Mouse (Mus musculus): ENCODE results near the gene Supt3. TPM values are rescaled to one million over a fixed set of nuclear protein-coding genes. Genes with fewer than 3 reads are reported as not detected.

Supt3 gene
- polyA plus RNA-seq, 1 experiment, result 11.4 TPM

- Histone ChIP-seq H3K4me3 (replicated peaks) (no peak overlapping the region), H3K36me3 (replicated peaks; ENCODE audit: low read length) (no peaks in the 10 kb centered on the region), H3K27me3 (replicated peaks) (peaks cover 2% of the 10 kb centered on the region), H3K9me3 (peaks cover 2% of the 10 kb centered on the region; the same call in 1 of the 2 replicates), H3K4me1 (peaks cover 15% of the 10 kb centered on the region)
- TF ChIP-seq GATA1 (IDR thresholded peaks at IDR 0.05; ENCODE audit: borderline replicate concordance, low read length) (no peak), FLI1 (IDR thresholded peaks at IDR 0.05; ENCODE audit: low read length) (no peak)
Observed at GRCm38 (mm10) chr17:45123856-45124255, 346.9 kb downstream of the Supt3 start.

- H3K4me3 ChIP-seq (replicated peaks), result no peak overlapping the region
- H3K27me3 ChIP-seq (replicated peaks), result peaks cover 4% of the 10 kb centered on the region
- H3K4me1 ChIP-seq, result no peaks in the 10 kb centered on the region
- TF ChIP-seq GATA1 (IDR thresholded peaks at IDR 0.05; ENCODE audit: borderline replicate concordance, low read length) (no peak), FLI1 (IDR thresholded peaks at IDR 0.05; ENCODE audit: low read length) (no peak)
- no peaks in the 10 kb centered on the region for H3K36me3 ChIP-seq (replicated peaks; ENCODE audit: low read length)
- H3K9me3 ChIP-seq, result peaks cover 5% of the 10 kb centered on the region; the same call in 1 of the 2 replicates
Observed at GRCm38 (mm10) chr17:45128611-45129010, 351.7 kb downstream of the Supt3 start.

GRCm38 (mm10) chr17:45133501-45134400, 356.8 kb downstream of the Supt3 start:
- TF ChIP-seq FLI1 (IDR thresholded peaks at IDR 0.05; ENCODE audit: low read length) (no peak), GATA1 (IDR thresholded peaks at IDR 0.05; ENCODE audit: borderline replicate concordance, low read length) (no peak)
- Histone ChIP-seq H3K36me3 (replicated peaks; ENCODE audit: low read length) (no peaks in the 10 kb centered on the region), H3K4me1 (no peaks in the 10 kb centered on the region)

GRCm38 (mm10) chr17:45136491-45136890, 359.5 kb downstream of the Supt3 start:
- Histone ChIP-seq H3K4me1 (no peaks in the 10 kb centered on the region), H3K27me3 (replicated peaks) (peaks cover 2% of the 10 kb centered on the region), H3K9me3 (peaks cover 2% of the 10 kb centered on the region; the same call in 1 of the 2 replicates), H3K4me3 (replicated peaks) (no peak overlapping the region), H3K36me3 (replicated peaks; ENCODE audit: low read length) (no peaks in the 10 kb centered on the region)
- no peak for TF ChIP-seq GATA1 (IDR thresholded peaks at IDR 0.05; ENCODE audit: borderline replicate concordance, low read length)
- no peak for TF ChIP-seq FLI1 (IDR thresholded peaks at IDR 0.05; ENCODE audit: low read length)

More at GRCm38 (mm10) chr17:45133501-45134400, 356.8 kb downstream of the Supt3 start:
- Histone ChIP-seq H3K4me3 (replicated peaks) (no peak overlapping the region), H3K27me3 (replicated peaks) (peaks cover 2% of the 10 kb centered on the region), H3K9me3 (peaks cover 2% of the 10 kb centered on the region; the same call in 1 of the 2 replicates)

DNA sequence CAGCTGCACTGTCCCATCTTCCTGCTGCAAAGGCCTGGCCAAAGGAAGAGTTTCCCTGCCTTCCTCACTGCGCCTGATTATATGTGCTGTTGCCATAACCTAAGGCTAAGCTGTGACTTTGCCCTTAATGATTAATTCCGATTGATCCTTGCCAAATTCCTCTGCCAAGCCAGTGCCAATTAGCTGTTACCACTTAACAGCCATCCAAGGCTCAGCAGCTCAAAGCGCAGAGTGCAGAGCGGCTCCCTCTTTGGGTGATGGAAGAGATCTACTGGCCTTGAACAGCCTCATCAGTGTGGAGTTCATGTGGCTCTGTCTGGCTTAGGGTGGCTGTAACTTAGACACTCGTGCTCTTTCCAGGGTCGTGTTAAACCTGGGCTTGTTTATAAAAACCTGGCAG, 366.1 kb downstream of the Supt3 start:
- peaks cover 26% of the 10 kb centered on the region for H3K9me3 ChIP-seq
- no peaks in the 10 kb centered on the region for H3K36me3 ChIP-seq (replicated peaks; ENCODE audit: low read length)
- H3K4me3 ChIP-seq (replicated peaks), result no peak overlapping the region
- TF ChIP-seq GATA1 (IDR thresholded peaks at IDR 0.05; ENCODE audit: borderline replicate concordance, low read length) (no peak), FLI1 (IDR thresholded peaks at IDR 0.05; ENCODE audit: low read length) (no peak)
- H3K27me3 ChIP-seq (replicated peaks), result no peaks in the 10 kb centered on the region
- H3K4me1 ChIP-seq, result no peaks in the 10 kb centered on the region

- Histone ChIP-seq H3K9me3 (peaks cover 31% of the 10 kb centered on the region), H3K4me3 (replicated peaks) (no peak overlapping the region), H3K27me3 (replicated peaks) (no peaks in the 10 kb centered on the region), H3K36me3 (replicated peaks; ENCODE audit: low read length) (no peaks in the 10 kb centered on the region), H3K4me1 (no peaks in the 10 kb centered on the region)
- TF ChIP-seq GATA1 (IDR thresholded peaks at IDR 0.05; ENCODE audit: borderline replicate concordance, low read length), result no peak
- no peak for TF ChIP-seq FLI1 (IDR thresholded peaks at IDR 0.05; ENCODE audit: low read length)
Observed at GRCm38 (mm10) chr17:45144656-45145055, 367.7 kb downstream of the Supt3 start.

DNA sequence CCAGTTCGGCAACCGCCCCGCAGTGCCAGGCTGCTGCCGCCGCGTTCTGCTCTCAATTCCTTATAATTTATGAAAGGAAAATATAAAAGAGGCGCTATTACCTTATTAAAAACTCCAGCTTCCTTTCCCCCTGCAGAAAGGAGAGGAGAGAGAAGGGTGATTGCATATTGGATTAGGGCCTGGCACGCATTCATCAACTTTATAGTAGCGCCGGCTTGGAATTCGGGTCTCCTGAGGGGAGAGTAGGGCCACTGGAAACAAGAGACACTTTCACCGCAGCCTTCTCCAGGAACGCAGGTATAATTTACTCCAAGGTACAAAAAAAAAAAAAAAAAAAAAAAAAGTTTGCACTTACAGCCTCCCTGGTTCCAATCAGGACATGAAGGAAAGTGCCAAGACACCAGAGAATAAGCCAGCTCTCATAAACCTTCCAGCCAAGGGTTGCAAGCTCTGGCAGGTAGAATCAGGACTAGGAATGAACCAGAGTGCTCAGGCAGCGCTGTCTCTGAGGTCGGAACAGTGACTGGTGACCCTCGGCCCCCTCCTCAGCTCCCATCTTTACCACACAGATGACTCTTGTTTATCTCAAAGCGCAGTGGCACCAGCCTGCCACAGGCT, 374.5 kb downstream of the Supt3 start:
- Histone ChIP-seq H3K4me3 (replicated peaks) (no peak overlapping the region), H3K9me3 (peaks cover 19% of the 10 kb centered on the region), H3K27me3 (replicated peaks) (peaks cover 6% of the 10 kb centered on the region), H3K36me3 (replicated peaks; ENCODE audit: low read length) (no peaks in the 10 kb centered on the region), H3K4me1 (peaks cover 4% of the 10 kb centered on the region)
- TF ChIP-seq FLI1 (IDR thresholded peaks at IDR 0.05; ENCODE audit: low read length), result no peak
- TF ChIP-seq GATA1 (IDR thresholded peaks at IDR 0.05; ENCODE audit: borderline replicate concordance, low read length), result no peak

DNA sequence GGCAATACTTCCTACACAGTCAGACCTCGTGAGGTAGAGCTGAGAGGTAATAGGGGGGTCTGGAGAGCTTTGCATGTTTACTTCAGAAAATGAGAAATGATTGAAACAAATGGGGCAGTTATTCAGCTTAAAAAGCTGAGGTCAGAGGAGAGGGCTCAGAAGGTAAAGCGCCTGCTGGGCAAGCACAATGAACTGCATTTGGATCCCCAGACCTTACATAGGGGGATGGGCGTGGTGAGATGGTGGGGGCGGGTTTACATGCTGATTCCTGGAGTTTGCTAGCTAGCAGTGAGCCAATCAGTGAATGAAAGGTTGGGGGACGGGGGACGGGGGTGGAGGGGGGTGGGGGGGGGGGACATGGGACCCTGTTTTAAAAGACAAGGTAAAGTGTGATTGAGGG, 376.8 kb downstream of the Supt3 start:
- Histone ChIP-seq H3K4me1 (peaks cover 4% of the 10 kb centered on the region), H3K9me3 (peaks cover 8% of the 10 kb centered on the region), H3K4me3 (replicated peaks) (no peak overlapping the region), H3K36me3 (replicated peaks; ENCODE audit: low read length) (no peaks in the 10 kb centered on the region), H3K27me3 (replicated peaks) (peaks cover 6% of the 10 kb centered on the region)
- TF ChIP-seq GATA1 (IDR thresholded peaks at IDR 0.05; ENCODE audit: borderline replicate concordance, low read length), result no peak
- no peak for TF ChIP-seq FLI1 (IDR thresholded peaks at IDR 0.05; ENCODE audit: low read length)

DNA sequence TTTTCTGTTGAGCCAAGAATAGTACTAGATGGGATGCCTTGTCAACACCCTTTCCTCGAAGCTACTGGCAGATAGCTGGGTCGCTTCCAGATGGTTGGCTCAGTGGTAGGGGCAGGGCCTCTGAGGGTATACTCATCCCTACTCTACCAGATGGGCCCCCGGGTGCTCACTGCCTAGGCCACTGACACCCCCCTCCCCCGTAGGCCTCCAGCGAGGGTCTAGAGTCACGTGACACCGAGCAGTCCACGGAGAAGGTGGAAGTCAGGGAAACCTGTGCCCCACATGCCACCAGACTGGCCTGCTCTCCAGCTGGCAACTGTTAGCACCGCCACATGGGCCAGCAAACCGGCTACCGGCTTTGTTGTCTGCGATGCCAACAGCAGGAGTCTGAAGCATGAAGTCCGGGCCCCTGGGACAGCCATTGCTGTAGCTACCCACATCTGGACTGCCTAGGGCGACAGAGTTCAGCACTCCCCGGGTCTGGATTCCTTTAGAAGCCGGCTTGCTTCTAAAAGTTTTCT, 381.3 kb downstream of the Supt3 start:
- no peaks in the 10 kb centered on the region for H3K36me3 ChIP-seq (replicated peaks; ENCODE audit: low read length)
- H3K27me3 ChIP-seq (replicated peaks), result peaks cover 5% of the 10 kb centered on the region
- no peaks in the 10 kb centered on the region for H3K4me1 ChIP-seq
- no peak for TF ChIP-seq GATA1 (IDR thresholded peaks at IDR 0.05; ENCODE audit: borderline replicate concordance, low read length)
- TF ChIP-seq FLI1 (IDR thresholded peaks at IDR 0.05; ENCODE audit: low read length), result no peak
- H3K4me3 ChIP-seq (replicated peaks), result no peak overlapping the region
- H3K9me3 ChIP-seq, result peaks cover 4% of the 10 kb centered on the region; the same call in 1 of the 2 replicates
